Mouse (Mus musculus) left cerebral cortex, postnatal 25 days (tissue): Measurements from ENCODE around the gene Rimkla. TPM values are rescaled to one million over a fixed set of nuclear protein-coding genes. Genes with fewer than 3 reads are reported as not detected.

Source experiments
- DNase-seq, 2 experiments: peaks; one replicate each; pipeline ENCODE4 v3.0.0; 2022; ENCODE audit warnings: low spot score in 2 of 2, mixed read lengths in 1 of 2
- intact Hi-C: fragments of 180-260 bp; cut with DNase I; formaldehyde crosslinking; loops from one replicate; pipeline ENCODE4 v1.15.1; 2025
- total RNA-seq, 2 experiments: library from RNA; stranded (reverse); gene quantifications; 2 replicates each; pipeline ENCODE4 v1.2.3; 2021

Rimkla gene
- total RNA-seq, 2 experiments from 2014 or later, result 7.6 to 12.4 TPM

- no peak for DNase-seq
- intact Hi-C loops, result no loop called here
Observed at GRCm38 (mm10) chr4:119427680-119428079, 64.7 kb downstream of the Rimkla start.

- DNase-seq, result no peak
- intact Hi-C loops, result no loop called here
Observed at GRCm38 (mm10) chr4:119425601-119426000, 66.8 kb downstream of the Rimkla start.

DNA sequence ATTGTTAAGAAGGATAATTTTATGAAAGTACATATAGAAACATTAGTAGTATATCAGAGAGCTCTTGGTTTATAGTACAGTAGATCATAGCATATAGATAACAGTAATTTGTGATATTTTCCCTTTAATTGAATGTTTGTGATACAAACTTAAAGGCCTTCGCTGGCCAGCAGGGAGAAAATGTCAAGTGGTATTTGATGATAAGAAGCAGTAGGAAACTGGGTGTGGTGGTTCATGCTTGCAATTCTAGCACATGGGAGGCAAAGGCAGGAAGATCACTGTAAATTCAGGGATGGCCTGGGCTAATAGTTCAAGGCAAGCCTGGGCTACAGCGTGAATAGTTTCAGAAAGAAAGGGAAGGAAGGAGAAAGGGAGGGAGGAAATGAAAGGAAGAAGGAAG is 67.4 kb downstream of the Rimkla start:
- intact Hi-C loops, result no loop called here
- DNase-seq, result no peak

GRCm38 (mm10) chr4:119422294-119422964 is 70.0 kb downstream of the Rimkla start, which contains the start of the genes Ppcs and Zmynd12:
Gene Ppcs, minus strand, starts transcription at chr4:119422420.
Gene Zmynd12, plus strand, starts transcription at chr4:119422814.
- DNase-seq, result peak; percentile 87 to 91
- intact Hi-C loops, result loop anchor here (5.0 kb wide), 2 partner anchors 40 to 115 kb away; partner anchors contain the start of genes Foxj3 and Frg2f1

DNA sequence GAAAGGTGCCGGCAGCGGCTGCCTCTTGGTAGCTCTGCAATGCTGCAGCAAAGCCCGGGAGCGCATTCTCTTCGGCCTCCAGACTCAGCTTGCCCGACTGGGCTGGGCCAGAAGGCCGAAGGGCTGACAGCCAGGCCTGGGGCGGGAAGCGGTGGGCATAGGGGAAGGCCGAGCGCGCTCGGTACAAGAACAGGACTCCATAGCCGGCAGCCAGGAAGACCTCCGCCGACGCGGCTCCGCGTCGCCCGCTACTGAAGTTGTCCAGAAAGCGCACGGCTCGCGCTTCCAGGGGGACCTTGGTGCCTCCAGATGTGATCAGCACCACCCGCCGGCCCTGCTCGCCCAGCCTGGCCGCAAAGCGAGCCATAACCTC is 70.5 kb downstream of the Rimkla start:
- intact Hi-C loops, result loop anchor here (5.0 kb wide), 2 partner anchors 40 to 115 kb away; partner anchors contain the start of genes Foxj3 and Frg2f1
- no peak for DNase-seq

DNA sequence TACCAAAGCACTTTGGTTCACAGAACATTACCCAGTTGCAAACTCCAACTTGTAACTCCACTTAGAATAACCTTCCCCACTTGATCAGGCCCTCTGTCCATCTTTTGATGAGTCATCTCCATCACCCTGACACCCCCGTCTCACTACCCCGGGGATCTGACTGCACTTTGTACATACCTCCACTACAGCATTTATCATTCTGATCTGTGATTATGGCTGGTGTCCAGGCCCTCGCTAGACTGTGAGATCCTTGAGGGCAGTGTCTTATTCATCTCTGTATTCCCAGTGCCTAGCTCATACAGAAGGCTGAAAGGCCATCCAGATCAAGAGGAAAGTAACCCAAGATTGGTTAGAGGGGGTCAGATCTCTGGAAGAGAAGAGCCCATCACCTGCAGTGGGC is 71.2 kb downstream of the Rimkla start:
- intact Hi-C loops, result loop anchor here (5.0 kb wide), 2 partner anchors 41 to 116 kb away; partner anchors contain the start of genes Foxj3 and Frg2f1
- no peak for DNase-seq

DNA sequence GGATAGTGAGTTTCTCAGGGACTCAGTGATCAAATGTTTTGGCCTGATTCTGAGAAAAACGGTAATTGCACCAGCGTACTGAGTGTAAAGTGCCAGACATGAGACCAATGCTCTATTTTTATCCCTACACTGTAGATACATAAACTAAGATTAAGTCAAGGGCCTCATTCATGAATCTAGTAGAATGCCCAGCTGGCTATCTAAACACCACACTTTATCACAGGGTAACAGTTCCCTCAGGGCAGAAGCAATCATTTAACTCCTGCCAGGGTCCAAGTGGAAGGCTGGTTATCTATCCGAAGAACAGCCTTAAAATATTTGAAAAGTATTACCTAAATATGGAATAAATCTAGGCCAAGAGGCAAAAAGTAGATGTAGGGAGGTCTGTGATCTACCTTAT is 74.5 kb downstream of the Rimkla start:
- intact Hi-C loops, result no loop called here
- no peak for DNase-seq

DNA sequence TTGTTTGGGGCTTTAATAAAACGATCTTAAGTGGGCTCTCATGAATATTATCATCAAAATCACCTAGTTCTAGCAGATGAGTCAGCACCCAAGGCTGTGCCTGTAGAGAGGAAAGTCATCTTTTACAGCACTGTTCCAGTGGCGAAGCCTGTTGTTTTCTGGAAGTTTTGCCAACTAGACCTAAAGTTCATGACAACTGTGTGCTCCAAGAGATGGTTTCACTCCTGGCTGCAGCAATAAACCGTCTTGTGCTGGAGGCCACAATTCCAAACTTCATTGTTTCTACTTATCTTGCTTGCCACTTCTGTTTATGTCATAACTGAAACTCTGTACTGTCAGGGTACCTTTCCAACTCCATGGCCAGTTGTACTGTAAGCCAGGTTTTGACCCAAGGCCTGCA is 75.2 kb downstream of the Rimkla start:
- intact Hi-C loops, result no loop called here
- DNase-seq, result no peak

Other genes with a start within 250 kb of the Rimkla start
- under 1 TPM; 0.43 to 0.44 TPM for gene Cldn19, start 237.2 kb downstream of the Rimkla start, total RNA-seq
- gene Ybx1, start 198.0 kb downstream of the Rimkla start, total RNA-seq, result 100 to 1,000 TPM; 218 to 230 TPM
- gene Ppih, start 172.1 kb downstream of the Rimkla start, total RNA-seq, result 10 to 100 TPM; 16.2 to 21.6 TPM
- 10 to 100 TPM; 16.3 to 16.9 TPM for gene Ccdc30, start 77.1 kb downstream of the Rimkla start, total RNA-seq
- 1 to 10 TPM; 4.7 to 5.2 TPM for gene Ppcs, start 70.2 kb downstream of the Rimkla start, total RNA-seq
- gene Zmynd12, start 69.8 kb downstream of the Rimkla start, total RNA-seq, result under 1 TPM in 1 of 2 experiments, not detected in 1; 0.25 TPM
- 10 to 100 TPM; 64.6 to 77.5 TPM for gene Foxj3, start 44.4 kb upstream of the Rimkla start, total RNA-seq
- gene Frg2f1, start 46.9 kb upstream of the Rimkla start, total RNA-seq, result 10 to 100 TPM; 25.2 to 27.3 TPM
- not detected for gene Guca2a, start 145.1 kb upstream of the Rimkla start, total RNA-seq
- gene Guca2b, start 166.3 kb upstream of the Rimkla start, total RNA-seq, result not detected
- gene Hivep3, start 241.2 kb upstream of the Rimkla start, total RNA-seq, result 10 to 100 TPM; 58.0 to 67.2 TPM